Mouse (Mus musculus) embryonic fibroblast, embryonic 13.5 days (primary cell): ENCODE measurements around the gene Mtfmt.

Experiments
- CTCF ChIP-seq: IDR thresholded peaks from 2 replicates; pipeline ENCODE4 v1.5.1; 2011; ENCODE audit warnings: mild to moderate bottlenecking, control low read depth, low read length, moderate library complexity, borderline replicate concordance; ENCODE audit not compliant: insufficient read depth
- POLR2A ChIP-seq: IDR thresholded peaks from 2 replicates; pipeline ENCODE4 v1.6.1; 2011; ENCODE audit warnings: low read depth, mild to moderate bottlenecking, control low read depth, low read length, moderate library complexity

DNA sequence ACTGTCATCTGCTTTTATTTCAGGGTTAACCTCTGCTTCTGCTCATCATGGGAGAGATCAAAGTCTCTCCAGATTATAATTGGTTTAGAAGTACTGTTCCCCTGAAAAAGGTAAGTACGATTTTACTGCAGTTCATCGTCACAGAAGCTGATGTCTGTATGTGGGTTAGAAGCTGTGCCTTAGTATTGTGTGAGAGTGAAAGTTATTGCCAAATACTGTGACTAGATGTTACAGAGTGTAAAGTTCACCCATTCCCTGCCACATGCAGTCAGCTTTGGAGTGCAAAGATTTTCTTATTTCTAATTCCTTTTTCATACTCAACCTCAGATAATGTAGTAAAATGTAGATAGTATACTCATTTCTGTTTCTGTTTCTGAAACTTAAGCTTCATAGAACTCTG is 29.7 kb downstream of the Mtfmt start:
- TF ChIP-seq CTCF (no peak), POLR2A (no peak)
